Mouse (Mus musculus): ENCODE data around the gene Klf3. TPM values are rescaled to one million over a fixed set of nuclear protein-coding genes. Genes with fewer than 3 reads are reported as not detected.
"Not testable (repeated sequence)": the region's sequence is repeated elsewhere in the genome, so short reads cannot be mapped to it uniquely, and the experiment has no call there.

Gene Klf3
- total RNA-seq, 1 experiment from 2014 or later = 74.6 TPM

DNA sequence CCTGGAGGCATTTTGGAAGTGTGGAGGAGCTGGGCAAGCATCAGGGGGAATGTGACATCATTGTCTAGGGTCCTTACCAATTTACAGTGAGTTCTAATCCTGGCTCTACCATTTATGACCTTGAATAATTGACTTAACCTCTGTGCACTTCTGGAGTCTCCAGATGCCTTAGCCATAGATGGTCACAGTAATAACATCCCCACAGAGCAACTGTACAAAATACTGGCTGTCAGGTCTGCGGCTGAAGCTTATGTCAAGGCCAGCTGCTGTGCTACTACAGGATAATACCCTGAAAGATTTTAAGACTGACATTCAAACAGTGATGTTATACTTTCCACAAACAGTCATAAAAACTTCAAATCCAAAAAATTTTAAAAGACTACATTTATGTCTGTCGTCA lies 75.3 kb downstream of the Klf3 start:
- DNase-seq = no peak

DNA sequence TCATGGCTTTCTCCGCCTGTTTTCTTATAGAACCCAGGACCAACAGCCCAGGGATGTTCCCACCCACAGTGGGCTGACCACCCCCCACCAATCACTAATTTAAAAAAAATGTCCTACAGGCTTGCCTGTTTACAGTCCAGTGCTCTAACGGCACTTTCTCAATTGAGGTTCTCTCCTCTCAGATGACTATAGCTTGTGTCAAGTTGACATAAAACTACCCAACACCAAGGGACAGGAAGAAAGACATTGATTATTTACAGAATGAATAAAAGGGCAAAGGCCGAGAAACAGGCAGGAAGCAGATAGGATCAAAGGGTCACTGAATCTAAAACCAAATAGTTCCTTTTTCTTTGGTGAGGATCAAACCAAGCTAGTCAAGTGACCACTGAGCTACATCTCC lies 76.1 kb downstream of the Klf3 start:
- DNase-seq = no peak

DNA sequence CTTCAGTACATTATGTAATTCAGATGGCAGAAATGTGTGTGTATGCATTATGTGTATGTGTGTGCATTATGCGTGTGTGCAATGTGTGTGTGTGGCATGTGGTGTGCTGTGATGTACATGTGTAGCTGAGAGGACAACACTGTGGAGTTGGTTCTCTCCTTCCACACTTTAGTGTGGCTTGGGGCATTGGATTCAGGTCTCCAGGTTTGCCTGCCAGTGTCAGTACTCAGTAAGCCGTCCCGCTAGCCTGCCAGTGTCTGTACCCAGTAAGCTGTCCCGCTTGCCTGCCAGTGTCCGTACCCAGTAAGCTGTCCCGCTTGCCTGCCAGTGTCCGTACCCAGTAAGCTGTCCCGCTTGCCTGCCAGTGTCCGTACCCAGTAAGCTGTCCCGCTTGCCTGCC lies 78.4 kb downstream of the Klf3 start:
- DNase-seq = not testable (repeated sequence)

DNA sequence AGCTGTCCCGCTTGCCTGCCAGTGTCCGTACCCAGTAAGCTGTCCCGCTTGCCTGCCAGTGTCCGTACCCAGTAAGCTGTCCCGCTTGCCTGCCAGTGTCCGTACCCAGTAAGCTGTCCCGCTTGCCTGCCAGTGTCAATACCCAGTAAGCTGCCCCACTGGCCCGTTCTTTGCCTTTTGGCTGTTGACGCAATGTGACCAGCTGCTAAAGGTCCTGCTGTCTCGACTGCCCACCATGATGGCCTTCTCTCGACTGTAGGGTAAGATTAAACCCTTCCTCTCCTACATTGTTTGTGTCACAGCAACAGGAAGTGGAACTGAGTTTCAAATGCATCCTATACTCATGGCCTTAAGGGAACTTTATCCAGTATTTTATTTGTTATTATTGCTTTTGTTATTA lies 78.8 kb downstream of the Klf3 start:
- DNase-seq = not testable (repeated sequence)

Other genes with a start within 250 kb of the Klf3 start
- gene Tlr1, start 130.2 kb downstream of the Klf3 start, total RNA-seq (2021) = 1.3 and 1.4 TPM in 2 replicates
- 1.3 and 3.7 TPM in 2 replicates for gene Tlr6, start 156.7 kb downstream of the Klf3 start, total RNA-seq (2021)
- gene Fam114a1, start 166.7 kb downstream of the Klf3 start, total RNA-seq (2021) = 14.9 and 23.7 TPM in 2 replicates